ENCODE assay signal across 8 mouse cellular contexts in genomic region chr2:24918930-24919838, GRCm38 (mm10). TPM values are rescaled to one million over a fixed set of nuclear protein-coding genes. Genes with fewer than 3 reads are reported as not detected.
A peak's percentile ranks its signal among the peaks of the same experiment; 100 is the strongest.
DNase-seq lines count a peak whose midpoint lies in the region; ATAC-seq lines count a peak whose summit lies in the region.

Ehmt1 (minus strand) TSS chr2:24919614.

- peak within 1 kb of the TSS; percentile 98 for H3K9ac ChIP-seq in intestine, embryonic 14.5 days (ENCODE audit: low read length)

- peak within 1 kb of the TSS; percentile 61 for H3K4me2 ChIP-seq in intestine, embryonic 14.5 days (ENCODE audit: low read length)

- ATAC-seq in intestine, embryonic 14.5 days (replicated peaks; ENCODE audit: low FRiP score, low TSS enrichment, low read depth), result peak; percentile 97

- no peaks in the 10 kb centered on the region for H3K9me3 ChIP-seq in intestine, embryonic 14.5 days (ENCODE audit: control insufficient read depth, low read length)

- intact Hi-C loops in left cerebral cortex, postnatal 14 days (cut with DNase I), result no loop called here

- under 1% methylated on average over 98 of the region's 112 CpGs for WGBS in intestine, embryonic 14.5 days

- peaks cover 11% of the 10 kb centered on the region for H3K4me1 ChIP-seq in intestine, embryonic 14.5 days (replicated peaks; ENCODE audit: control insufficient read depth, insufficient read depth, low read length)

- no peaks in the 10 kb centered on the region for H3K27me3 ChIP-seq in intestine, embryonic 14.5 days (replicated peaks; ENCODE audit: control insufficient read depth, insufficient read depth, low read length)

- H3K27ac ChIP-seq in intestine, embryonic 14.5 days (ENCODE audit: low read depth), result peak within 1 kb of the TSS; percentile 95

- peak within 1 kb of the TSS; percentile 94 for H3K4me3 ChIP-seq in intestine, embryonic 14.5 days (ENCODE audit: low read depth, low read length)

- peak; percentile 97 to 98 for DNase-seq in adrenal gland, adult (ENCODE audit: inconsistent age in 2 of 2, low spot score in 1 of 2)
- DNase-seq in embryo, embryonic 10.5 days (ENCODE audit: low spot score), result peak; percentile 95
- peak; percentile 95 for DNase-seq in gastrocnemius, postnatal 25 days
- peak; percentile 88 for DNase-seq in intestine, embryonic 14.5 days (ENCODE audit: low spot score)
- DNase-seq in left cerebral cortex, postnatal 14 days (ENCODE audit: low spot score in 2 of 2), result peak; percentile 93 to 95
- DNase-seq in mesoderm, embryonic 11.5 days (ENCODE audit: low read depth, low spot score), result peak; percentile 94
- peak; percentile 90 to 93 for DNase-seq in right cerebral cortex, postnatal 36 days (ENCODE audit: low spot score in 2 of 2)
- DNase-seq in yolk sac, embryonic 10.5 days (ENCODE audit: low spot score), result peak; percentile 89

- H3K36me3 ChIP-seq in intestine, embryonic 14.5 days (ENCODE audit: control insufficient read depth, insufficient read depth, low read length), result no peaks in the 10 kb centered on the region

RNA-seq across cellular contexts. Expression of gene Ehmt1, which starts in this region (rescaled TPM):
- 10 to 100 TPM; 27.5 to 27.7 TPM for total RNA-seq in gastrocnemius, postnatal 25 days (2021)
- 83.0 and 85.5 TPM in 2 replicates for polyA plus RNA-seq in intestine, embryonic 14.5 days (2014; fragmentation: Nextera tagmentation; extraction: Ambion mirVana)
- total RNA-seq in left cerebral cortex, postnatal 14 days (2021), result 10 to 100 TPM; 55.0 to 61.9 TPM

Comparison
In these comparisons a context has a peak if more than half of its experiments do, and no peak if none do; other contexts are left out.
1. Peak in every context shown above with its lines: DNase-seq, ATAC-seq, H3K4me3 ChIP-seq and H3K27ac ChIP-seq.